8 mouse cellular contexts compared by ENCODE assay signal in the genomic region with DNA sequence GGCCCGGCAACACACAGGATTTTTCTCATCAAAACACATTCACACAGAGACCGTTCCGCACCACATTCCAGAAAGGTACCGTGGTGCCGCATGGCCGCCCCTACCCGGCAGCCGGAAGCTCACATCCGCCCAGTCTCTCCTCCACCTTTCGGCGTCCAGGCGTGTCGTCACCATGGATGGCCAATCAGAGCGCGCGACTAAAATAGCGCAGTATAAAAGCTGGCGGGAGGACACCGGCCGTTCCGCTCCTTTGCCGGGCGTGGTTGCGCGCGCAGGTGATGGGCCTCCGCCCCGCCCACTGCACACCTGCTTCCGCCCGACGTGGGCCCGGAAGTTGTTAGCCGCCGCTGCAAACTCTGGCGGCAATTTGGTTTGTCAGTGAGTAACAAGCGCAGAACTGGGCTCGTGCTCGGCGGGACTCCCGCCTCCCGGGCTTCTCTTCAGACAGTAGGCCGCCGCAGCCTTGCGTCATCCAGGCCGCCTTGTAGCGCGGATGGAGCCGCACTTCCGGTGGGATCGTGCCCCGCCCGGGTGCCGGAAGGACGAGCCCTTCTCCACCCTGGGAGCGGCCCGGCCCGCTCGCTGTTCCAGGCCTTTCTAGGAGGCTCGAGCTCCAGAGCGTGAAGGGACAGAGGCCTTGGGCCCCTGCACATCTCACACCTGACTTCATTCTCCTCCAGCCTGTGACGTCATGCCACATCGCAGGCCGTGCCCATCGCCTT. TPM values are rescaled to one million over a fixed set of nuclear protein-coding genes. Genes with fewer than 3 reads are reported as not detected.
A peak's percentile ranks its signal among the peaks of the same experiment; 100 is the strongest.
DNase-seq lines count a peak whose midpoint lies in the region; ATAC-seq lines count a peak whose summit lies in the region.

No protein-coding gene starts in this region.

- WGBS in intestine, embryonic 14.5 days: 1% methylated on average over 64 of the region's 64 CpGs

- intact Hi-C loops in left cerebral cortex, postnatal 14 days (cut with DNase I): loop anchor here (5.0 kb wide), 1 partner anchor 46 kb away; a partner anchor contains a TSS

- peak overlapping the region; percentile 98 for H3K27ac ChIP-seq in intestine, embryonic 14.5 days (ENCODE audit: low read depth)

- peak overlapping the region; percentile 53 for H3K4me3 ChIP-seq in intestine, embryonic 14.5 days (ENCODE audit: low read depth, low read length)

- peak; percentile 98 for ATAC-seq in intestine, embryonic 14.5 days (replicated peaks; ENCODE audit: low FRiP score, low TSS enrichment, low read depth)

- no peaks in the 10 kb centered on the region for H3K9me3 ChIP-seq in intestine, embryonic 14.5 days (ENCODE audit: control insufficient read depth, low read length)

- H3K4me1 ChIP-seq in intestine, embryonic 14.5 days (replicated peaks; ENCODE audit: control insufficient read depth, insufficient read depth, low read length): peaks cover 12% of the 10 kb centered on the region; the same call in 1 of the 2 replicates

- no peaks in the 10 kb centered on the region for H3K36me3 ChIP-seq in intestine, embryonic 14.5 days (ENCODE audit: control insufficient read depth, insufficient read depth, low read length)

- H3K4me2 ChIP-seq in intestine, embryonic 14.5 days (ENCODE audit: low read length): peak overlapping the region; percentile 77

- H3K27me3 ChIP-seq in intestine, embryonic 14.5 days (replicated peaks; ENCODE audit: control insufficient read depth, insufficient read depth, low read length): no peaks in the 10 kb centered on the region

- DNase-seq in adrenal gland, adult 18-20 months (ENCODE audit: low spot score in 2 of 2): peak; percentile 85 to 88
- peak; percentile 97 for DNase-seq in embryo, embryonic 11 days
- peak; percentile 90 for DNase-seq in gastrocnemius, postnatal 25 days
- DNase-seq in intestine, embryonic 14.5 days (ENCODE audit: low spot score): peak; percentile 98
- peak; percentile 93 to 94 for DNase-seq in left cerebral cortex, postnatal 14 days (ENCODE audit: low spot score in 2 of 2)
- peak; percentile 97 for DNase-seq in mesoderm, embryonic 11.5 days (ENCODE audit: low read depth, low spot score)
- DNase-seq in right cerebral cortex, postnatal 36 days (ENCODE audit: low spot score in 2 of 2): peak; percentile 90 to 93
- DNase-seq in yolk sac, embryonic 10.5 days (ENCODE audit: low spot score): peak; percentile 99

- H3K9ac ChIP-seq in intestine, embryonic 14.5 days (ENCODE audit: low read length): peak overlapping the region; percentile 66

RNA-seq across cellular contexts. Expression of a gene that starts 45.3 kb away (rescaled TPM):
- total RNA-seq in adrenal gland, adult 18-20 months (2021): 10 to 100 TPM; 25.9 to 45.7 TPM
- 1 to 10 TPM; 2.2 to 2.9 TPM for total RNA-seq in gastrocnemius, postnatal 25 days (2021)
- 159 and 176 TPM in 2 replicates for polyA plus RNA-seq in intestine, embryonic 14.5 days (2014; fragmentation: Nextera tagmentation; extraction: Ambion mirVana)
- 10 to 100 TPM; 43.6 to 47.9 TPM for total RNA-seq in left cerebral cortex, postnatal 14 days (2021)

Comparison
In these comparisons a context has a peak if more than half of its experiments do, and no peak if none do; other contexts are left out.
1. Peak in every context shown above with its lines: DNase-seq, ATAC-seq, H3K4me3 ChIP-seq and H3K27ac ChIP-seq.
2. RNA of a gene that starts 45.3 kb away (total RNA-seq): 43.6 to 47.9 TPM in left cerebral cortex, postnatal 14 days and 25.9 to 45.7 TPM in adrenal gland, adult 18-20 months; 2.2 to 2.9 TPM in gastrocnemius, postnatal 25 days; every median in the first group is over 4 times any median in the second.